31 mouse cellular contexts compared by ENCODE assay signal in genomic region chr8:91273493-91273892, GRCm38 (mm10). TPM values are rescaled to one million over a fixed set of nuclear protein-coding genes. Genes with fewer than 3 reads are reported as not detected.
DNase-seq lines count a peak whose midpoint lies in the region; ATAC-seq lines count a peak whose summit lies in the region.
"Had no signal": no experiment of that assay in that cellular context is flagged by ENCODE, and none has a peak within 500 bp of the region (broad histone marks: within the 10 kb centered on the region; RNA-seq: fewer than 3 reads in every experiment).

No protein-coding gene starts in this region.

- H3K4me2 ChIP-seq in limb, embryonic 15.5 days: no peak overlapping the region
- H3K4me2 ChIP-seq: embryonic facial prominence, embryonic 13.5 days; forebrain, embryonic 12.5 days; forebrain, embryonic 15.5 days; heart, embryonic 13.5 days; hindbrain, embryonic 14.5 days had no signal

- no peak overlapping the region for H3K9ac ChIP-seq in limb, embryonic 15.5 days
- H3K9ac ChIP-seq: embryonic facial prominence, embryonic 13.5 days; forebrain, embryonic 12.5 days; forebrain, embryonic 15.5 days; heart, embryonic 13.5 days; hindbrain, embryonic 14.5 days had no signal

- H3K36me3 ChIP-seq in limb, embryonic 15.5 days: 0 out of 2 replicates have a peak, but pooled peaks cover 10% of the 10 kb centered on the region
- H3K36me3 ChIP-seq in limb, embryonic 10.5 days: peaks cover 8% of the 10 kb centered on the region; the same call in 1 of the 2 replicates

- H3K4me3 ChIP-seq in limb, embryonic 15.5 days: no peak overlapping the region
- H3K4me3 ChIP-seq in limb, embryonic 10.5 days: no peak overlapping the region
- H3K4me3 ChIP-seq: embryonic facial prominence, embryonic 10.5 days; embryonic facial prominence, embryonic 13.5 days; erythroblast, embryonic 14.5 days; forebrain, embryonic 12.5 days; forebrain, embryonic 15.5 days; gastrocnemius, adult 2 months; heart, embryonic 10.5 days; heart, embryonic 13.5 days had no signal

- no peaks in the 10 kb centered on the region for H3K27me3 ChIP-seq in limb, embryonic 15.5 days
- H3K27me3 ChIP-seq in limb, embryonic 10.5 days (ENCODE audit: low read depth, poor library complexity, severe bottlenecking): no peaks in the 10 kb centered on the region
- H3K27me3 ChIP-seq: CH12.LX; embryonic facial prominence, embryonic 13.5 days; forebrain, embryonic 12.5 days; forebrain, embryonic 15.5 days; heart, embryonic 13.5 days; Patski had no signal

- WGBS in limb, embryonic 15.5 days: 77% methylated on average over 5 of the region's 5 CpGs
- WGBS in limb, embryonic 10.5 days: 93% methylated on average over 5 of the region's 5 CpGs

- H3K4me1 ChIP-seq in limb, embryonic 15.5 days: no peaks in the 10 kb centered on the region
- no peaks in the 10 kb centered on the region for H3K4me1 ChIP-seq in limb, embryonic 10.5 days
- H3K4me1 ChIP-seq: embryonic facial prominence, embryonic 10.5 days; forebrain, embryonic 12.5 days; heart, embryonic 10.5 days; heart, embryonic 13.5 days had no signal

- peak overlapping the region; percentile 27; the same call in 1 of the 2 replicates for H3K27ac ChIP-seq in limb, embryonic 15.5 days
- H3K27ac ChIP-seq in limb, embryonic 10.5 days: no peak overlapping the region
- H3K27ac ChIP-seq: embryonic facial prominence, embryonic 10.5 days; embryonic facial prominence, embryonic 13.5 days; forebrain, embryonic 12.5 days; forebrain, embryonic 15.5 days; gastrocnemius, adult 2 months; heart, embryonic 10.5 days; heart, embryonic 13.5 days; hindbrain, embryonic 14.5 days; hindbrain, postnatal 0 days had no signal

- no peaks in the 10 kb centered on the region for H3K9me3 ChIP-seq in limb, embryonic 15.5 days
- H3K9me3 ChIP-seq in limb, embryonic 10.5 days (replicated peaks): no peaks in the 10 kb centered on the region
- H3K9me3 ChIP-seq: embryonic facial prominence, embryonic 10.5 days; embryonic facial prominence, embryonic 13.5 days; forebrain, embryonic 15.5 days had no signal

- DNase-seq in frontal cortex, postnatal 10 days (ENCODE audit: low spot score in 2 of 2): no peak
- DNase-seq in left cerebral cortex, adult 11 months (ENCODE audit: low spot score): peak; percentile 35
- no peak for DNase-seq in left cerebral cortex, adult 8-10 months (ENCODE audit: low spot score in 2 of 2)
- DNase-seq in limb, embryonic 10.5 days (ENCODE audit: low spot score): no peak
- DNase-seq in telencephalon, adult 2 months (ENCODE audit: low read depth, low spot score): peak; percentile 76
- DNase-seq: adrenal gland, postnatal 10 days; adrenal gland, postnatal 36 days; cerebellum, adult 11 months; cerebellum, adult 2 months; cerebellum, adult 9-11 months; cerebellum, postnatal 25 days; embryo, embryonic 11 days; gastrocnemius, adult 2 months; gastrocnemius, postnatal 25 days; heart, adult 18-20 months; heart, postnatal 14 days; heart, postnatal 4 days had no signal

- ATAC-seq in frontal cortex, adult (ENCODE audit: low TSS enrichment): peak; percentile 69
- no peak for ATAC-seq in limb, embryonic 15.5 days (ENCODE audit: insufficient number of reproducible peaks, low FRiP score, low TSS enrichment, low read depth)
- ATAC-seq in CD4-positive, CD25-positive, alpha-beta regulatory T cell, adult 4 months: no peak
- ATAC-seq: forebrain, embryonic 15.5 days; hindbrain, postnatal 0 days; Patski had no signal

RNA-seq across cellular contexts. Expression of gene Rpgrip1l, which starts 39.6 kb away (rescaled TPM):
- total RNA-seq in left cerebral cortex, adult 8-10 months (2022): 10 to 100 TPM; 20.5 to 28.3 (median 26.7) TPM
- 14.9 and 15.1 TPM in 2 replicates for polyA plus RNA-seq in limb, embryonic 15.5 days (2015; fragmentation: Nextera tagmentation; extraction: Ambion mirVana)
- 11.8 and 13.1 TPM in 2 replicates for polyA plus RNA-seq in limb, embryonic 10.5 days (2016; fragmentation: Nextera tagmentation; extraction: Ambion mirVana)
- 1 to 10 TPM; 2.6 to 2.7 TPM for polyA plus RNA-seq in CD4-positive, CD25-positive, alpha-beta regulatory T cell, adult 4 months (2017; shearing (Covaris generic))

RNA-seq across cellular contexts. Expression of gene Fto, which starts 39.8 kb away (rescaled TPM):
- 100 to 1,000 TPM; 155 to 180 (median 173) TPM for total RNA-seq in left cerebral cortex, adult 8-10 months (2022)
- 97.1 and 104 TPM in 2 replicates for polyA plus RNA-seq in limb, embryonic 15.5 days (2015; fragmentation: Nextera tagmentation; extraction: Ambion mirVana)
- polyA plus RNA-seq in limb, embryonic 10.5 days (2016; fragmentation: Nextera tagmentation; extraction: Ambion mirVana): 82.4 and 100 TPM in 2 replicates
- polyA plus RNA-seq in CD4-positive, CD25-positive, alpha-beta regulatory T cell, adult 4 months (2017; shearing (Covaris generic)): 100 to 1,000 TPM in 1 of 2 experiments, 10 to 100 TPM in 1; 86.2 to 118 TPM

Comparison
In these comparisons a context has a peak if more than half of its experiments do, and no peak if none do; other contexts are left out.
1. DNase-seq: peak in left cerebral cortex, adult 11 months (single experiment) and telencephalon, adult 2 months (single experiment); none in frontal cortex, postnatal 10 days (0 of 2), left cerebral cortex, adult 8-10 months (0 of 2) and limb, embryonic 10.5 days (single experiment).